Mouse (Mus musculus) CH12.LX (cell line): ENCODE data around the gene Hist2h2bb.

ENCODE experiments used
- CHD2 ChIP-seq: IDR thresholded peaks from 2 replicates; pipeline ENCODE4 v1.6.1; 2011; ENCODE audit warnings: low read length, improper control_type of control experiment
- EP300 ChIP-seq: IDR thresholded peaks from 2 replicates; pipeline ENCODE4 v1.6.1; 2011; ENCODE audit warnings: low read length, improper control_type of control experiment
- POLR2A ChIP-seq: IDR thresholded peaks from 2 replicates; pipeline ENCODE4 v1.6.1; 2011; ENCODE audit warnings: low read depth, mild to moderate bottlenecking, improper control_type of control experiment, low read length
- SMC3 ChIP-seq: IDR thresholded peaks from 2 replicates; pipeline ENCODE4 v1.6.1; 2011; ENCODE audit warnings: low read depth, low read length, improper control_type of control experiment
- TBP ChIP-seq: conservative IDR thresholded peaks from 2 replicates; pipeline ENCODE4 v1.6.1; 2011; ENCODE audit warnings: low read depth, low read length, improper control_type of control experiment
- TCF12 ChIP-seq: IDR thresholded peaks from 2 replicates; pipeline ENCODE4 v1.6.1; 2014; ENCODE audit warnings: low read depth, mild to moderate bottlenecking, inconsistent platforms, low read length, improper control_type of control experiment

- TF ChIP-seq TCF12 (no peak), CHD2 (no peak), SMC3 (no peak), POLR2A (no peak), EP300 (no peak), TBP (no peak)
Measured at GRCm38 (mm10) chr3:96260220-96260619, 9.3 kb upstream of the Hist2h2bb start.
